Mouse (Mus musculus) embryonic facial prominence, embryonic 11.5 days (tissue): ENCODE data around the gene Zfp692. TPM values are rescaled to one million over a fixed set of nuclear protein-coding genes. Genes with fewer than 3 reads are reported as not detected.

Source experiments
- polyA plus RNA-seq: library from polyadenylated mRNA; unstranded; fragments of >200 nt; fragmentation: Nextera tagmentation; extraction: Ambion mirVana; gene quantifications from 2 replicates; pipeline ENCODE4 v1.2.1, GENCODE M21; 2014

The Zfp692 gene
- polyA plus RNA-seq, 1 experiment from 2014 or later: 10.9 TPM

Other genes with a start within 250 kb of the Zfp692 start
- not detected in 2 replicates for gene Gm12248, start 213.9 kb upstream of the Zfp692 start, polyA plus RNA-seq
- 110 and 114 TPM in 2 replicates for gene Cnot8, start 202.9 kb upstream of the Zfp692 start, polyA plus RNA-seq
- 27.3 and 27.6 TPM in 2 replicates for gene Gemin5, start 138.5 kb upstream of the Zfp692 start, polyA plus RNA-seq
- 132 and 146 TPM in 2 replicates for gene Mrpl22, start 135.4 kb upstream of the Zfp692 start, polyA plus RNA-seq
- gene Igtp, start 107.5 kb upstream of the Zfp692 start, polyA plus RNA-seq: 2.3 and 2.5 TPM in 2 replicates
- gene Irgm2, start 107.5 kb upstream of the Zfp692 start, polyA plus RNA-seq: 0.52 and 1.5 TPM in 2 replicates
- 0.20 TPM in 1 of 2 replicates, not detected in the other for gene 4930438A08Rik, start 32.3 kb upstream of the Zfp692 start, polyA plus RNA-seq
- 24.4 and 26.0 TPM in 2 replicates for gene Zfp672, start 23.3 kb downstream of the Zfp692 start, polyA plus RNA-seq
- gene Sh3bp5l, start 23.7 kb downstream of the Zfp692 start, polyA plus RNA-seq: 21.0 and 22.5 TPM in 2 replicates
- not detected in 2 replicates for gene Lypd8, start 72.0 kb downstream of the Zfp692 start, polyA plus RNA-seq
- gene 1810065E05Rik, start 114.0 kb downstream of the Zfp692 start, polyA plus RNA-seq: not detected in 2 replicates
- not detected in 2 replicates for gene Gm12253, start 125.5 kb downstream of the Zfp692 start, polyA plus RNA-seq
- gene Lypd9, start 145.9 kb downstream of the Zfp692 start, polyA plus RNA-seq: not detected in 2 replicates
- gene Olfr30, start 155.2 kb downstream of the Zfp692 start, polyA plus RNA-seq: not detected in 2 replicates
- gene Olfr332, start 185.5 kb downstream of the Zfp692 start, polyA plus RNA-seq: not detected in 2 replicates
- gene Olfr331, start 195.5 kb downstream of the Zfp692 start, polyA plus RNA-seq: not detected in 2 replicates
- not detected in 2 replicates for gene Olfr330, start 227.8 kb downstream of the Zfp692 start, polyA plus RNA-seq
- gene Olfr329-ps, start 239.4 kb downstream of the Zfp692 start, polyA plus RNA-seq: not detected in 2 replicates
- gene Olfr328, start 248.6 kb downstream of the Zfp692 start, polyA plus RNA-seq: 0.07 TPM in 1 of 2 replicates, not detected in the other